Mouse (Mus musculus): ENCODE results near the gene Rabep2. TPM values are rescaled to one million over a fixed set of nuclear protein-coding genes. Genes with fewer than 3 reads are reported as not detected.

Gene Rabep2
- polyA plus RNA-seq (2021; fragmentation: Nextera tagmentation): 7.3 and 9.3 TPM in 2 replicates
- long read RNA-seq, experiment 1, partial matches to known transcripts: 1 of 14 reads
- long read RNA-seq, experiment 1, other reads (novel, unspliced or antisense): 9 of 14 reads
- long read RNA-seq, experiment 2, partial matches to known transcripts: 1 of 4 reads
- long read RNA-seq, experiment 2, other reads (novel, unspliced or antisense): 3 of 4 reads

GRCm38 (mm10) chr7:126428631-126429502, at the start of gene Rabep2:
Gene Rabep2, plus strand, starts transcription at chr7:126428759.

GRCm38 (mm10) chr7:126396298-126397119, 32.0 kb upstream of the Rabep2 start, which contains the start of gene Nfatc2ip:
Gene Nfatc2ip, minus strand, starts transcription at chr7:126396737.

GRCm38 (mm10) chr7:126414725-126415124, 13.8 kb upstream of the Rabep2 start, which contains the start of gene Cd19:
Gene Cd19, minus strand, starts transcription at chr7:126414889.

GRCm38 (mm10) chr7:126463004-126463403, 34.4 kb downstream of the Rabep2 start, which contains the start of gene Atp2a1:
Gene Atp2a1, minus strand, starts transcription at chr7:126463108.

GRCm38 (mm10) chr7:126474993-126475581, 46.5 kb downstream of the Rabep2 start, which contains the start of gene Sh2b1:
Gene Sh2b1, minus strand, starts transcription at chr7:126475424.

GRCm38 (mm10) chr7:126487052-126487483, 58.5 kb downstream of the Rabep2 start, which contains the start of gene Tufm:
Gene Tufm, plus strand, starts transcription at chr7:126487361.

Other genes starting within 250 kb of the Rabep2 start
- 27.3 and 35.7 TPM in 2 replicates for gene Xpo6, start 228.3 kb upstream of the Rabep2 start, polyA plus RNA-seq (2021; fragmentation: Nextera tagmentation)
- 4.2 and 12.0 TPM in 2 replicates for gene Sbk1, start 156.1 kb upstream of the Rabep2 start, polyA plus RNA-seq (2021; fragmentation: Nextera tagmentation)
- 0.23 TPM in 1 of 2 replicates, not detected in the other for gene Lat, start 59.2 kb upstream of the Rabep2 start, polyA plus RNA-seq (2021; fragmentation: Nextera tagmentation)
- gene Spns1, start 51.3 kb upstream of the Rabep2 start, polyA plus RNA-seq (2021; fragmentation: Nextera tagmentation): 54.9 and 66.0 TPM in 2 replicates
- 0.64 and 0.77 TPM in 2 replicates for gene Nfatc2ip, start 32.0 kb upstream of the Rabep2 start, polyA plus RNA-seq (2021; fragmentation: Nextera tagmentation)
- not detected in 2 replicates for gene Cd19, start 13.9 kb upstream of the Rabep2 start, polyA plus RNA-seq (2021; fragmentation: Nextera tagmentation)
- gene Atp2a1, start 34.3 kb downstream of the Rabep2 start, polyA plus RNA-seq (2021; fragmentation: Nextera tagmentation): 0.15 and 0.22 TPM in 2 replicates
- gene Sh2b1, start 46.7 kb downstream of the Rabep2 start, polyA plus RNA-seq (2021; fragmentation: Nextera tagmentation): 24.0 and 39.6 TPM in 2 replicates
- 83.4 and 84.3 TPM in 2 replicates for gene Tufm, start 58.6 kb downstream of the Rabep2 start, polyA plus RNA-seq (2021; fragmentation: Nextera tagmentation)
- gene Atxn2l, start 74.7 kb downstream of the Rabep2 start, polyA plus RNA-seq (2021; fragmentation: Nextera tagmentation): 24.0 and 51.0 TPM in 2 replicates
- 172 and 199 TPM in 2 replicates for gene Eif3c, start 137.7 kb downstream of the Rabep2 start, polyA plus RNA-seq (2021; fragmentation: Nextera tagmentation)
- 0.43 and 0.50 TPM in 2 replicates for gene Apobr, start 156.2 kb downstream of the Rabep2 start, polyA plus RNA-seq (2021; fragmentation: Nextera tagmentation)
- 14.3 and 14.5 TPM in 2 replicates for gene Cln3, start 157.1 kb downstream of the Rabep2 start, polyA plus RNA-seq (2021; fragmentation: Nextera tagmentation)
- gene Il27, start 166.2 kb downstream of the Rabep2 start, polyA plus RNA-seq (2021; fragmentation: Nextera tagmentation): not detected in 2 replicates
- gene Nupr1, start 202.1 kb downstream of the Rabep2 start, polyA plus RNA-seq (2021; fragmentation: Nextera tagmentation): 44.2 and 54.6 TPM in 2 replicates
- 29.1 and 30.0 TPM in 2 replicates for gene Sgf29, start 220.6 kb downstream of the Rabep2 start, polyA plus RNA-seq (2021; fragmentation: Nextera tagmentation)
- gene Sult1a1, start 247.7 kb downstream of the Rabep2 start, polyA plus RNA-seq (2021; fragmentation: Nextera tagmentation): 13.9 and 18.1 TPM in 2 replicates

Measured in left cerebral cortex, adult 6 months (tissue).